Comparison of ENCODE assay signal across 8 mouse cellular contexts in genomic region chr7:25395186-25395557, GRCm38 (mm10). TPM values are rescaled to one million over a fixed set of nuclear protein-coding genes. Genes with fewer than 3 reads are reported as not detected.
A peak's percentile ranks its signal among the peaks of the same experiment; 100 is the strongest.
DNase-seq lines count a peak whose midpoint lies in the region; ATAC-seq and TF ChIP-seq lines count a peak whose summit lies in the region.

No protein-coding gene starts in this region.

- peak overlapping the region; percentile 93 for H3K4me3 ChIP-seq in gastrocnemius, adult 2 months
- H3K4me3 ChIP-seq in CH12.LX (replicated peaks in 1 of 3; ENCODE audit: low read depth in 2 of 3, low read length in 2 of 3, poor library complexity in 1 of 3), result peak overlapping the region; percentile 69 to 76 (median 72)
- peak overlapping the region; percentile 68 for H3K4me3 ChIP-seq in forebrain, embryonic 13.5 days
- peak overlapping the region; percentile 71 to 79 for H3K4me3 ChIP-seq in liver, embryonic 14.5 days (ENCODE audit: insufficient read depth in 1 of 2, low read depth in 2 of 2, low read length in 2 of 2)
- peak overlapping the region; percentile 54 for H3K4me3 ChIP-seq in stomach, postnatal 0 days (ENCODE audit: low read depth, low read length)

- TF ChIP-seq EP300 in CH12.LX (IDR thresholded peaks at IDR 0.05; ENCODE audit: low read length), result no peak
- TF ChIP-seq EP300 in liver, embryonic 14.5 days (IDR thresholded peaks at IDR 0.05; ENCODE audit: low read depth), result no peak
- no peak for TF ChIP-seq EP300 in stomach, postnatal 0 days (optimal IDR thresholded peaks at IDR 0.05)

- H3K4me1 ChIP-seq in CH12.LX (ENCODE audit: control insufficient read depth in 1 of 2, insufficient read depth in 2 of 2), result peaks cover 6 to 20% of the 10 kb centered on the region in 2 experiments; a peak in 3 of 4 replicates
- peaks cover 37% of the 10 kb centered on the region for H3K4me1 ChIP-seq in forebrain, embryonic 13.5 days
- peaks cover 14 to 15% of the 10 kb centered on the region in 2 experiments for H3K4me1 ChIP-seq in liver, embryonic 14.5 days (replicated peaks; ENCODE audit: control insufficient read depth in 2 of 2, insufficient read depth in 2 of 2, low read length in 1 of 2)
- H3K4me1 ChIP-seq in stomach, postnatal 0 days (replicated peaks; ENCODE audit: control insufficient read depth, insufficient read depth), result peaks cover 10% of the 10 kb centered on the region

- peak overlapping the region; percentile 78; the same call in 1 of the 2 replicates for H3K4me2 ChIP-seq in CH12.LX (ENCODE audit: insufficient read depth, low read depth, poor library complexity, severe bottlenecking)
- peak overlapping the region; percentile 75 for H3K4me2 ChIP-seq in forebrain, embryonic 13.5 days
- peak overlapping the region; percentile 96 for H3K4me2 ChIP-seq in liver, embryonic 14.5 days (ENCODE audit: low read depth)
- peak overlapping the region; percentile 81 for H3K4me2 ChIP-seq in stomach, postnatal 0 days (replicated peaks; ENCODE audit: low read depth)

- H3K27ac ChIP-seq in gastrocnemius, adult 2 months, result peak overlapping the region; percentile 92
- H3K27ac ChIP-seq in CH12.LX (ENCODE audit: insufficient read depth, low read depth), result no peak overlapping the region
- peak overlapping the region; percentile 22 for H3K27ac ChIP-seq in forebrain, embryonic 13.5 days
- H3K27ac ChIP-seq in liver, embryonic 14.5 days, result no peak overlapping the region
- H3K27ac ChIP-seq in stomach, postnatal 0 days (replicated peaks), result peak overlapping the region; percentile 83

- no peaks in the 10 kb centered on the region for H3K27me3 ChIP-seq in CH12.LX (replicated peaks)
- H3K27me3 ChIP-seq in forebrain, embryonic 13.5 days, result 0 out of 2 replicates have a peak, but pooled peaks cover 4% of the 10 kb centered on the region
- H3K27me3 ChIP-seq in liver, embryonic 14.5 days (ENCODE audit: control insufficient read depth, insufficient read depth, low read length), result no peaks in the 10 kb centered on the region
- H3K27me3 ChIP-seq in stomach, postnatal 0 days (ENCODE audit: control insufficient read depth, insufficient read depth, low read length), result no peaks in the 10 kb centered on the region

- TF ChIP-seq CTCF in gastrocnemius, adult 2 months (IDR thresholded peaks at IDR 0.05), result no peak
- TF ChIP-seq CTCF in CH12.LX (conservative IDR thresholded peaks at IDR 0.05 in 1 of 2, IDR thresholded peaks at IDR 0.05 in 1 of 2; ENCODE audit: low read depth in 2 of 2, low read length in 2 of 2), result no peak
- no peak for TF ChIP-seq CTCF in liver, embryonic 14.5 days (IDR thresholded peaks at IDR 0.05; ENCODE audit: low read depth)
- no peak for TF ChIP-seq CTCF in stomach, postnatal 0 days (IDR thresholded peaks at IDR 0.05; ENCODE audit: low read depth)

- no peaks in the 10 kb centered on the region for H3K9me3 ChIP-seq in CH12.LX (replicated peaks; ENCODE audit: low read length)
- no peaks in the 10 kb centered on the region for H3K9me3 ChIP-seq in forebrain, embryonic 13.5 days (replicated peaks)
- no peaks in the 10 kb centered on the region for H3K9me3 ChIP-seq in liver, embryonic 14.5 days (ENCODE audit: control insufficient read depth, low read length)
- no peaks in the 10 kb centered on the region for H3K9me3 ChIP-seq in stomach, postnatal 0 days (ENCODE audit: control insufficient read depth, low read length)

- intact Hi-C loops in gastrocnemius, adult 2 months (cut with DNase I), result no loop called here
- intact Hi-C loops in gastrocnemius, postnatal 14 days (cut with DNase I; ENCODE audit: low total_unique reads), result no loop called here

- under 1% methylated on average over 22 of the region's 22 CpGs for WGBS in forebrain, embryonic 13.5 days
- WGBS in liver, embryonic 14.5 days (ENCODE audit: insufficient replicate concordance), result 1% methylated on average over 22 of the region's 22 CpGs
- under 1% methylated on average over 22 of the region's 22 CpGs for WGBS in stomach, postnatal 0 days

- H3K9ac ChIP-seq in CH12.LX (ENCODE audit: insufficient read depth, low read depth), result peak overlapping the region; percentile 42
- peak overlapping the region; percentile 82 for H3K9ac ChIP-seq in forebrain, embryonic 13.5 days
- peak overlapping the region; percentile 47 for H3K9ac ChIP-seq in liver, embryonic 14.5 days (replicated peaks)
- H3K9ac ChIP-seq in stomach, postnatal 0 days (ENCODE audit: low read length), result peak overlapping the region; percentile 54

- ATAC-seq in forebrain, embryonic 13.5 days, result peak; percentile 50; the same call in 1 of the 2 replicates
- peak; percentile 7; the same call in 1 of the 2 replicates for ATAC-seq in liver, embryonic 14.5 days (ENCODE audit: insufficient read depth)
- no peak; the same call in 1 of the 2 replicates for ATAC-seq in stomach, postnatal 0 days (ENCODE audit: low FRiP score, low TSS enrichment)

- DNase-seq in gastrocnemius, adult 2 months, result no peak
- no peak for DNase-seq in gastrocnemius, postnatal 14 days
- peak; percentile 36 for DNase-seq in CH12.LX (ENCODE audit: extremely low read depth)
- no peak for DNase-seq in liver, embryonic 14.5 days (ENCODE audit: low read depth in 3 of 3, low spot score in 3 of 3)
- no peak for DNase-seq in stomach, postnatal 0 days (ENCODE audit: low spot score)
- DNase-seq in left cerebral cortex, adult 11 months (ENCODE audit: low spot score), result no peak
- DNase-seq in retina, postnatal 1 day, result no peak

- in situ Hi-C loops in CH12.LX (cut with MboI; ENCODE audit: low pct_ligation_motif_present, low pct_unique_long_range_greater_than_20kb, low sequenced_read_pairs), result no loop called here

- dilution Hi-C loops in CH12.LX (cut with MboI; ENCODE audit: extremely low pct_ligation_motif_present, extremely low pct_unique_long_range_greater_than_20kb, low sequenced_read_pairs), result no loop called here

- no peak for TF ChIP-seq POLR2A in CH12.LX (IDR thresholded peaks at IDR 0.05; ENCODE audit: low read depth, low read length)

- peaks cover 0 to 10% of the 10 kb centered on the region in 2 experiments for H3K36me3 ChIP-seq in CH12.LX (replicated peaks in 1 of 2; ENCODE audit: control insufficient read depth in 1 of 2, insufficient read depth in 1 of 2, low read length in 1 of 2)
- no peaks in the 10 kb centered on the region for H3K36me3 ChIP-seq in forebrain, embryonic 13.5 days (ENCODE audit: poor library complexity, severe bottlenecking)
- H3K36me3 ChIP-seq in liver, embryonic 14.5 days (replicated peaks; ENCODE audit: control insufficient read depth, insufficient read depth, low read depth), result no peaks in the 10 kb centered on the region
- H3K36me3 ChIP-seq in stomach, postnatal 0 days (ENCODE audit: control insufficient read depth, insufficient read depth, low read length), result no peaks in the 10 kb centered on the region

- no peaks in the 10 kb centered on the region for H3K79me2 ChIP-seq in CH12.LX (replicated peaks; ENCODE audit: control insufficient read depth, extremely low read depth, insufficient read depth, poor library complexity, severe bottlenecking)

- no peak for TF ChIP-seq RAD21 in CH12.LX (IDR thresholded peaks at IDR 0.05; ENCODE audit: low read depth, low read length)

TF ChIP-seq in CH12.LX, 34 proteins besides CTCF, POLR2A, EP300 and RAD21:
- no peak for TF ChIP-seq ZNF384 (IDR thresholded peaks at IDR 0.05; ENCODE audit: low read depth, low read length)
- no peak for TF ChIP-seq IRF4 (IDR thresholded peaks at IDR 0.05; ENCODE audit: low read depth, low read length)
- no peak for TF ChIP-seq ZMIZ1 (IDR thresholded peaks at IDR 0.05; ENCODE audit: low read depth, low read length)
- no peak for TF ChIP-seq JUND (conservative IDR thresholded peaks at IDR 0.05; ENCODE audit: low read depth, low read length)
- TF ChIP-seq CHD1 (IDR thresholded peaks at IDR 0.05; ENCODE audit: low read depth, low read length), result 0 out of 2 replicates have a peak, but pooled peaks have one; percentile 72
- TF ChIP-seq TBP (conservative IDR thresholded peaks at IDR 0.05; ENCODE audit: low read depth, low read length), result no peak
- no peak for TF ChIP-seq HCFC1 (IDR thresholded peaks at IDR 0.05; ENCODE audit: low read depth, low read length)
- TF ChIP-seq KAT2A (IDR thresholded peaks at IDR 0.05; ENCODE audit: insufficient replicate concordance, low read length), result no peak
- TF ChIP-seq MAX (IDR thresholded peaks at IDR 0.05; ENCODE audit: low read length), result 0 out of 2 replicates have a peak, but pooled peaks have one; percentile 21
- no peak for TF ChIP-seq ZC3H11A (IDR thresholded peaks at IDR 0.05; ENCODE audit: low read depth, low read length)

RNA-seq across cellular contexts. Expression of gene Lipe, which starts 3.3 kb away (rescaled TPM):
- 10 to 100 TPM; 13.4 to 17.9 TPM for total RNA-seq in gastrocnemius, adult 2 months (2021)
- total RNA-seq in gastrocnemius, postnatal 14 days (2021), result 10 to 100 TPM; 11.4 to 18.8 TPM
- total RNA-seq in CH12.LX (2012; rRNA removed) (2.7 and 3.4 TPM in 2 replicates), CH12.LX (2014; rRNA removed) (2.3 and 2.8 TPM in 2 replicates)
- 5.9 and 6.4 TPM in 2 replicates for polyA plus RNA-seq in CH12.LX (2012; ENCODE audit: insufficient read length, low read depth)
- polyA plus RNA-seq in forebrain, embryonic 13.5 days (2015; fragmentation: Nextera tagmentation; extraction: Ambion mirVana), result 10.6 and 11.9 TPM in 2 replicates
- 2.3 TPM in 2 replicates for polyA plus RNA-seq in liver, embryonic 14.5 days (2012; rRNA removed)
- polyA plus RNA-seq in liver, embryonic 14.5 days (2014; fragmentation: Nextera tagmentation; extraction: Ambion mirVana), result 0.38 and 0.72 TPM in 2 replicates
- polyA plus RNA-seq in stomach, postnatal 0 days (2015; fragmentation: Nextera tagmentation; extraction: Ambion mirVana), result 10.3 and 12.5 TPM in 2 replicates

RNA-seq across cellular contexts. Expression of gene Cxcl17, which starts 17.5 kb away (rescaled TPM):
- total RNA-seq in gastrocnemius, adult 2 months (2021), result not detected
- not detected for total RNA-seq in gastrocnemius, postnatal 14 days (2021)
- total RNA-seq in CH12.LX (2012; rRNA removed) (not detected in 2 replicates), CH12.LX (2014; rRNA removed) (not detected in 2 replicates)
- not detected in 2 replicates for polyA plus RNA-seq in CH12.LX (2012; ENCODE audit: insufficient read length, low read depth)
- 0.40 and 0.45 TPM in 2 replicates for polyA plus RNA-seq in forebrain, embryonic 13.5 days (2015; fragmentation: Nextera tagmentation; extraction: Ambion mirVana)
- not detected in 2 replicates for polyA plus RNA-seq in liver, embryonic 14.5 days (2012; rRNA removed)
- not detected in 2 replicates for polyA plus RNA-seq in liver, embryonic 14.5 days (2014; fragmentation: Nextera tagmentation; extraction: Ambion mirVana)
- 6.8 and 8.8 TPM in 2 replicates for polyA plus RNA-seq in stomach, postnatal 0 days (2015; fragmentation: Nextera tagmentation; extraction: Ambion mirVana)

RNA-seq across cellular contexts. Expression of gene Cnfn, which starts 25.6 kb away (rescaled TPM):
- total RNA-seq in gastrocnemius, adult 2 months (2021), result not detected
- total RNA-seq in gastrocnemius, postnatal 14 days (2021), result not detected
- total RNA-seq in CH12.LX (2012; rRNA removed) (not detected in 2 replicates), CH12.LX (2014; rRNA removed) (not detected in 2 replicates)
- polyA plus RNA-seq in CH12.LX (2012; ENCODE audit: insufficient read length, low read depth), result not detected in 2 replicates
- not detected in 2 replicates for polyA plus RNA-seq in forebrain, embryonic 13.5 days (2015; fragmentation: Nextera tagmentation; extraction: Ambion mirVana)
- polyA plus RNA-seq in liver, embryonic 14.5 days (2012; rRNA removed), result not detected in 2 replicates
- polyA plus RNA-seq in liver, embryonic 14.5 days (2014; fragmentation: Nextera tagmentation; extraction: Ambion mirVana), result not detected in 2 replicates
- 4,615 and 4,883 TPM in 2 replicates for polyA plus RNA-seq in stomach, postnatal 0 days (2015; fragmentation: Nextera tagmentation; extraction: Ambion mirVana)

Comparison
In these comparisons a context has a peak if more than half of its experiments do, and no peak if none do; other contexts are left out.
1. H3K27ac ChIP-seq: peak in gastrocnemius, adult 2 months (single experiment), forebrain, embryonic 13.5 days (single experiment) and stomach, postnatal 0 days (single experiment); none in CH12.LX (single experiment) and liver, embryonic 14.5 days (single experiment).
2. RNA of gene Cnfn, which starts 25.6 kb away (polyA plus RNA-seq): 4,615 to 4,883 TPM in stomach, postnatal 0 days; not detected in CH12.LX, not detected in forebrain, embryonic 13.5 days and not detected in liver, embryonic 14.5 days; every median in the first group is over 1,000 times any median in the second.
3. Peak in every context shown above with its lines, with median percentiles within 50 percentile points of each other: H3K4me3 ChIP-seq, H3K4me2 ChIP-seq and H3K9ac ChIP-seq.